Mouse (Mus musculus) heart, embryonic 14.5 days (tissue): ENCODE measurements around the gene Ptprj. TPM values are rescaled to one million over a fixed set of nuclear protein-coding genes. Genes with fewer than 3 reads are reported as not detected.

Experiments
- ATAC-seq: fragments of 200-750 bp; cut with Nextera tagmentation; 2 replicates; pipeline ENCODE4 v1.8.0; 2017; ENCODE audit warnings: low read depth, moderate TSS enrichment; ENCODE audit not compliant: insufficient number of reproducible peaks, insufficient read depth, low FRiP score
- H3K27ac ChIP-seq, 2 experiments: fragments of 200-500 bp in 1 of 2; fragments of 300-500 bp in 1 of 2; sonication (generic) in 1 of 2; replicated peaks in 1 of 2; 2 replicates each; pipeline ENCODE4 v1.5.1; 2012 to 2014; ENCODE audit warnings: low read depth in 2 of 2, low read length in 2 of 2, control low read depth in 1 of 2, mild to moderate bottlenecking in 1 of 2, mixed read lengths in 1 of 2; ENCODE audit not compliant: control insufficient read depth in 1 of 2, insufficient read depth in 1 of 2
- H3K27me3 ChIP-seq: fragments of 300-500 bp; sonication (generic); 2 replicates; pipeline ENCODE4 v1.6.1; 2014; ENCODE audit warnings: mild to moderate bottlenecking, low read length, control low read depth; ENCODE audit not compliant: control insufficient read depth, insufficient read depth
- H3K36me3 ChIP-seq: fragments of 300-500 bp; sonication (generic); 2 replicates; pipeline ENCODE4 v1.6.1; 2014; ENCODE audit warnings: mild to moderate bottlenecking, control low read depth, low read length, mixed read lengths; ENCODE audit not compliant: control insufficient read depth, insufficient read depth
- H3K4me1 ChIP-seq, 2 experiments: fragments of 200-500 bp in 1 of 2; fragments of 300-500 bp in 1 of 2; sonication (generic) in 1 of 2; 2 replicates each; pipeline ENCODE4 v1.6.1; 2012 to 2014; ENCODE audit warnings: low read length in 2 of 2, control low read depth in 1 of 2, mixed read lengths in 1 of 2; ENCODE audit not compliant: control insufficient read depth in 2 of 2, insufficient read depth in 2 of 2
- H3K4me2 ChIP-seq: fragments of 300-500 bp; sonication (generic); 2 replicates; pipeline ENCODE4 v1.6.1; 2014; ENCODE audit warnings: mild to moderate bottlenecking, low read length
- H3K4me3 ChIP-seq, 2 experiments: fragments of 200-500 bp in 1 of 2; fragments of 300-500 bp in 1 of 2; sonication (generic) in 1 of 2; 2 replicates each; pipeline ENCODE4 v1.5.1; 2012 to 2014; ENCODE audit warnings: low read length in 2 of 2, mild to moderate bottlenecking in 2 of 2, control low read depth in 1 of 2, low read depth in 1 of 2, moderate library complexity in 1 of 2; ENCODE audit not compliant: control insufficient read depth in 1 of 2, insufficient read depth in 1 of 2
- H3K9ac ChIP-seq: fragments of 300-500 bp; sonication (generic); 2 replicates; pipeline ENCODE4 v1.6.1; 2014; ENCODE audit warnings: mild to moderate bottlenecking, low read length
- H3K9me3 ChIP-seq: fragments of 300-500 bp; sonication (generic); 2 replicates; pipeline ENCODE4 v1.6.1; 2016; ENCODE audit warnings: low read length, control low read depth; ENCODE audit not compliant: control insufficient read depth
- WGBS: fragments of 180-500 bp; shearing (Covaris S2); extraction: QIAGEN DNeasy Blood & Tissue Kit; methylation state at CpG from one replicate; pipeline ENCODE4 v1.1.7; 2014; 5-methylcytosine and 5-hydroxymethylcytosine counted together
- polyA plus RNA-seq: library from polyadenylated mRNA; unstranded; fragments of >200 nt; fragmentation: Nextera tagmentation; extraction: Ambion mirVana; gene quantifications from 2 replicates; pipeline ENCODE4 v1.2.1, GENCODE M21; 2014

Gene Ptprj
- polyA plus RNA-seq, 1 experiment from 2014 or later: 1.5 TPM

DNA sequence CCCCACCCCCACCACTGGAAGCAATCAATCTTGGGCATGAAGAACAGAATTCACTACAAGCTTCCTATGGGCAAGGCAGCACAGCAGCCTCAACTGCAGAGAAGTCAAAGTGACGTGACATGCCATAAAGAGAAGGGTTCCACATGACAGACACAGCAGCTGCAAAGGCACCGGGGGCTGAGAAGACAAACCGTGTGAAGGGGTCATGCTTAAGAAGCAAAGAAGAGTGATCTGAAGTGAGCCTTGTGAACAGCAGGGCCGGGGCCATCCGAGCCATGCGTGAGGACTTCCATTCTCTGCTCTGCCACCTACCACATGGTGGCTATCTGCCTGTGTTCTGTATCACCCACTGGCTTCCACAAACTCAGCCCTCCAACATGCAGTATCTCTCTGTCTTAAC lies 45.7 kb downstream of the Ptprj start:
- Histone ChIP-seq H3K27me3 (no peaks in the 10 kb centered on the region), H3K4me2 (no peak overlapping the region), H3K27ac (no peak overlapping the region), H3K9ac (no peak overlapping the region), H3K4me3 (no peak overlapping the region), H3K4me1 (no peaks in the 10 kb centered on the region), H3K36me3 (no peaks in the 10 kb centered on the region), H3K9me3 (no peaks in the 10 kb centered on the region)
- no peak for ATAC-seq
- WGBS: 83% methylated on average over 6 of the region's 6 CpGs

DNA sequence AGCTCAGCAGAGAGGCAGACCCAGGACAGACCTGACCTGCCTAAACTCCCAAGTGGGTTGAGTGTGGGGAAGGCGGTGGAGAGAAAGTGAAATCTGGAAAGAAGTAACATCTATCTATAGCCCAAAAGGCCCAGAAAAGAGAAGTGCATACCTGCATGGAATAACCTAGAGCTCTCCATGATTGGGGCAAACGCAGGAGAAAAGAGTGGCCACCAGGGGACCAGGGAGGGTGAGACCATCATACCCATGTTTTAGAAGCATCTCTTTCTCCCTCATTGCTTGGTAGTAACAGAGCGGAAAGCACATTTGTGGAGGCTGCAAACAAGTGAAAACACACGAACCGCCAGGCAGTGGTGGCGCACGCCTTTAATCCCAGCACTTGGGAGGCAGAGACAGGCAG lies 46.5 kb downstream of the Ptprj start:
- H3K9ac ChIP-seq: no peak overlapping the region
- 91% methylated on average over 7 of the region's 7 CpGs for WGBS

DNA sequence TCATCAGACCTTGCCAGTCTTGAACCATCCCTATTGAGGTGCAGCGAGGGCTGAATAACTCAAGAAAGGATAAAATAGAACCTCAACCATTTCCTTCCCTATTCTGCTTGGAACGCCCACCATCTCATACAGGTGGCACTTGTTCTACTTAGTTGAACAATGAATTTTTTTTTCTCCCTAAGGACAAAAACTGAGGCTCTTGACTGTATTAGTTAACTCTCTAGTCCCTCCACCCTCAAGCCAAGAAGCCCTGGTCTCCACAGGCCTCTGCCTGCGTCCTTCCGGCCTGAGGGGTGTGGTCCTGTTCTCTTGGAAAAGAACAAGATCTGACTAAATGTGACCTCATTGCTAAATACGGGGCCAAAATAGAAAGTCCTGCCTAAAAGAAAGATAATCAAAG lies 48.4 kb downstream of the Ptprj start:
- Histone ChIP-seq H3K27me3 (no peaks in the 10 kb centered on the region), H3K4me3 (no peak overlapping the region), H3K9me3 (no peaks in the 10 kb centered on the region), H3K9ac (no peak overlapping the region), H3K27ac (no peak overlapping the region), H3K4me2 (no peak overlapping the region), H3K36me3 (no peaks in the 10 kb centered on the region), H3K4me1 (no peaks in the 10 kb centered on the region)
- 88% methylated on average over 5 of the region's 5 CpGs for WGBS
- no peak for ATAC-seq

More for the DNA sequence above, 46.5 kb downstream of the Ptprj start:
- Histone ChIP-seq H3K36me3 (no peaks in the 10 kb centered on the region), H3K27me3 (no peaks in the 10 kb centered on the region), H3K4me1 (no peaks in the 10 kb centered on the region), H3K9me3 (no peaks in the 10 kb centered on the region), H3K4me2 (no peak overlapping the region), H3K27ac (no peak overlapping the region), H3K4me3 (no peak overlapping the region)
- no peak for ATAC-seq

DNA sequence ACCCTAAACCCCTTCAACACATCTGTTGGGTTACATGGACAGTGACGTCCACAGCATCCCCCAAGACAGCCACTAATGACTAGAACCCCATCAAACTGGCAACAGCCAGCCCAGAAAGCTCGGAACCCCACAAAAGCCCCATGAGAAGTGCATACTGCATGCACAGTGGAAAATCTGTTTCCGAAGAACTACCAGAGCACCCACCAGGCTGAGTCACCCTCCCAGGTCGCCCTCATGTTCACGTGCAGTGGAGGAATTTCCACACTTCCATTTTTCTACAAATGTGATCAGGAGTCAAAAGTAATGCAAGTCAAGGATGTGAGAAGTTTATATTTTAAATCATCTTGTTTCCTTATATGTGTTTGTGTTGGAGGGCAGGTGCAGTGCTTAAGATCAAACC lies 52.3 kb downstream of the Ptprj start:
- Histone ChIP-seq H3K4me3 (no peak overlapping the region), H3K4me2 (no peak overlapping the region), H3K9ac (no peak overlapping the region), H3K9me3 (no peaks in the 10 kb centered on the region), H3K36me3 (no peaks in the 10 kb centered on the region), H3K4me1 (no peaks in the 10 kb centered on the region), H3K27me3 (no peaks in the 10 kb centered on the region), H3K27ac (no peak overlapping the region)
- WGBS: 89% methylated on average over 5 of the region's 5 CpGs
- ATAC-seq: no peak

DNA sequence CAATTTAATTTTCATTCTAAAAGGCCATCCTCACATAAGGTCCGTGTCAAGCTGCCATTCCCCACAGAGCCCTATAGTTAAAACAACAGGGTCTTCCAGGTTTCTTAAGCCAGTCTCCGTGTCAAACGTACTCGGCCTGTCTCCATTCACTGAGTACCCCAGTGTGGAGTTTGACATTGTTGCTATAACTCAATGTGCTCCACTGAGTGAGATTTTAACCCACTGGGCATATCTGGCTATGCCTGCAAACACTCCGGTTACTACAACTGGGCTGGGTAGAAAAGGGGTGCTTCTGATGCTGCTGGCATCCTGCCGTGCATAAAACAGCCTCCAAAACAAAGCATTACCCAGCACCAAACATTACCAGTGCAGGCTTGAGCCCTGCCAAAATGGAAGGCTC lies 53.5 kb downstream of the Ptprj start:
- no peak overlapping the region for H3K4me2 ChIP-seq
- no peak overlapping the region for H3K9ac ChIP-seq
- no peaks in the 10 kb centered on the region for H3K4me1 ChIP-seq
- no peaks in the 10 kb centered on the region for H3K27me3 ChIP-seq
- H3K36me3 ChIP-seq: no peaks in the 10 kb centered on the region
- H3K27ac ChIP-seq: no peak overlapping the region
- 67% methylated on average over 6 of the region's 6 CpGs for WGBS
- no peak for ATAC-seq
- H3K4me3 ChIP-seq: no peak overlapping the region
- no peaks in the 10 kb centered on the region for H3K9me3 ChIP-seq

DNA sequence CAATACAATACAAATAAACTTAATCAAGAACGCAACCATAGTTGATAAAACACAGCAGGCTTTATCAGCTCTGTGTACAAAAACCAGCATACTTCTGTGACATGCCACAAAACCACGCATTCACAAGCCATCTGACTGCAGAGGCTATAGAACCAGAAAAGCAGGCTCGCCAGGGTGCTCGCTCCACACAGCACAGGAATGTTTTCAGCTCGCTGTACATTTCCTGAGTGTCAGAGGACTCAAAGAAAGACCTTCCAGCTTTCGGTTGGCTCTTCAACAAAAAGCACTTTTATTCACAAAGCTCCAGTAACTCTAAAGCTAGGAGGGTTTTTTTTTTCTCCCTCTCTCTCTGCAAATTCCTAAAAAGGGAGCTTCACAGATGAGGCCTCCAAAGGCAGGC lies 53.9 kb downstream of the Ptprj start:
- no peaks in the 10 kb centered on the region for H3K36me3 ChIP-seq
- ATAC-seq: no peak
- no peaks in the 10 kb centered on the region for H3K27me3 ChIP-seq
- H3K9me3 ChIP-seq: no peaks in the 10 kb centered on the region
- no peaks in the 10 kb centered on the region for H3K4me1 ChIP-seq
- H3K4me2 ChIP-seq: no peak overlapping the region
- no peak overlapping the region for H3K4me3 ChIP-seq
- WGBS: 40% methylated on average over 6 of the region's 6 CpGs
- no peak overlapping the region for H3K27ac ChIP-seq
- no peak overlapping the region for H3K9ac ChIP-seq

DNA sequence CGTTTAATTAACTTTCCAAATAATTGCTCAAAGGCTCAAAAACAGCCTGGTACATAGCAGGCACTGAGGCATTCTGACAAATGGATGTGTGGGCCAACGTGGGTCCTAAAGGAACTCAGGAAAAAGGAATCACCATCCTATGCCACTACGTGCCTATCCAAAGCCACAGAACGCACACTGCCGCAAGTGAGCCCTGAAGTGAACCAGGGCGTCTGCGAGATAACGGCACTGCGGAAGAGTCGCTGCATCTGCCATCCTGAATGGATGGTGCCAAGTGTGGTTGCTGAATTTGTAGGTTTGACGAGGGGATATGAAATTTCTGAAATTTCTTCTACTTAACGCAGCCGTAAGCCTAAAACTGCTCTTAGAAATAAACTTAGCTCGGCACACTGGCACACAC lies 54.6 kb downstream of the Ptprj start:
- H3K27ac ChIP-seq: no peak overlapping the region
- H3K9ac ChIP-seq: no peak overlapping the region
- no peak for ATAC-seq
- no peaks in the 10 kb centered on the region for H3K4me1 ChIP-seq
- no peaks in the 10 kb centered on the region for H3K27me3 ChIP-seq
- no peaks in the 10 kb centered on the region for H3K9me3 ChIP-seq
- H3K4me3 ChIP-seq: no peak overlapping the region
- H3K4me2 ChIP-seq: no peak overlapping the region
- 77% methylated on average over 14 of the region's 14 CpGs for WGBS
- H3K36me3 ChIP-seq: no peaks in the 10 kb centered on the region

DNA sequence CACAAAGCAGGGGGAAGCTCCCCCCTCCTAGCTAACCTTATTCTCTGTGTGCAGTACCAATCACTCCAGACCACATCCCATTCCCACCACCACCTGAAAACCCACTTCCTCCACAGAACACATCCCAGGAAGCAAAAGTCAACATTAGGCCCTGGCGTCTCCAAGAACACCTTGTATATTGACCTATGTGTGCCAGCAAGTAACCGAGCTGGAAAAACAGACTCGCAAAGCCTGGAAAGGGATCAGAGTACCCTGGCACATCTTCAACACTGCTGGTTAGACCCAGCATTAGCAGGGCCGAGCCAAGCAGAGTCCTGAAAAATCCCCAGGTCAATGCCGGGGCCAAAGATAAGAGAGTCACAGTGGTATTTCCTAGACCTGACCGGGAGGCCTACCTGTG lies 58.0 kb downstream of the Ptprj start:
- WGBS: 76% methylated on average over 6 of the region's 6 CpGs
- ATAC-seq: no peak
- H3K27ac ChIP-seq: no peak overlapping the region

More for the DNA sequence above, 58.0 kb downstream of the Ptprj start:
- Histone ChIP-seq H3K4me3 (no peak overlapping the region), H3K36me3 (no peaks in the 10 kb centered on the region), H3K4me1 (no peaks in the 10 kb centered on the region; a peak in 1 of 4 replicates), H3K27me3 (no peaks in the 10 kb centered on the region), H3K9ac (no peak overlapping the region), H3K4me2 (no peak overlapping the region), H3K9me3 (no peaks in the 10 kb centered on the region)
